Mouse (Mus musculus): ENCODE measurements around the gene Lamtor1. TPM values are rescaled to one million over a fixed set of nuclear protein-coding genes. Genes with fewer than 3 reads are reported as not detected.
A peak's percentile ranks its signal among the peaks of the same experiment; 100 is the strongest.
"Not testable (repeated sequence)": the region's sequence is repeated elsewhere in the genome, so short reads cannot be mapped to it uniquely, and the experiment has no call there.

The Lamtor1 gene
- polyA plus RNA-seq, 1 experiment, result 78.1 TPM

- peak overlapping the region; percentile 82 for H3K4me3 ChIP-seq (replicated peaks; ENCODE audit: control insufficient read depth, low read depth, low read length)
- 2% methylated on average over 8 of the region's 8 CpGs for WGBS
- TF ChIP-seq CTCF (IDR thresholded peaks at IDR 0.05; ENCODE audit: control insufficient read depth, insufficient read depth, low read length), result no peak
- TF ChIP-seq POLR2A (IDR thresholded peaks at IDR 0.05; ENCODE audit: borderline replicate concordance, control insufficient read depth, low read depth, low read length), result no peak
- H3K4me1 ChIP-seq (ENCODE audit: control insufficient read depth, insufficient read depth, low read length), result peaks cover 4% of the 10 kb centered on the region; the same call in 1 of the 2 replicates
- peak overlapping the region; percentile 99 for H3K27ac ChIP-seq (ENCODE audit: control insufficient read depth, insufficient read depth, low read depth, low read length, poor library complexity)
Measured at GRCm38 (mm10) chr7:101906696-101907095, 992 bp downstream of the Lamtor1 start.

GRCm38 (mm10) chr7:101908367-101908766 is 2.7 kb downstream of the Lamtor1 start:
- H3K4me3 ChIP-seq (replicated peaks; ENCODE audit: control insufficient read depth, low read depth, low read length), result no peak overlapping the region
- no peak for TF ChIP-seq POLR2A (IDR thresholded peaks at IDR 0.05; ENCODE audit: borderline replicate concordance, control insufficient read depth, low read depth, low read length)
- TF ChIP-seq CTCF (IDR thresholded peaks at IDR 0.05; ENCODE audit: control insufficient read depth, insufficient read depth, low read length), result no peak
- peaks cover 4% of the 10 kb centered on the region; the same call in 1 of the 2 replicates for H3K4me1 ChIP-seq (ENCODE audit: control insufficient read depth, insufficient read depth, low read length)
- 24% methylated on average over 4 of the region's 4 CpGs for WGBS
- peak overlapping the region; percentile 60 for H3K27ac ChIP-seq (ENCODE audit: control insufficient read depth, insufficient read depth, low read depth, low read length, poor library complexity)

- Histone ChIP-seq H3K4me3 (replicated peaks; ENCODE audit: control insufficient read depth, low read depth, low read length) (no peak overlapping the region), H3K27ac (ENCODE audit: control insufficient read depth, insufficient read depth, low read depth, low read length, poor library complexity) (no peak overlapping the region), H3K4me1 (ENCODE audit: control insufficient read depth, insufficient read depth, low read length) (peaks cover 4% of the 10 kb centered on the region; the same call in 1 of the 2 replicates)
- WGBS, result 88% methylated on average over 4 of the region's 4 CpGs
- TF ChIP-seq POLR2A (IDR thresholded peaks at IDR 0.05; ENCODE audit: borderline replicate concordance, control insufficient read depth, low read depth, low read length) (no peak), CTCF (IDR thresholded peaks at IDR 0.05; ENCODE audit: control insufficient read depth, insufficient read depth, low read length) (no peak)
Measured at GRCm38 (mm10) chr7:101910138-101910537, 4.4 kb downstream of the Lamtor1 start.

GRCm38 (mm10) chr7:101911982-101912381 is 6.3 kb downstream of the Lamtor1 start:
- Histone ChIP-seq H3K4me1 (ENCODE audit: control insufficient read depth, insufficient read depth, low read length) (peaks cover 2% of the 10 kb centered on the region), H3K4me3 (replicated peaks; ENCODE audit: control insufficient read depth, low read depth, low read length) (no peak overlapping the region), H3K27ac (ENCODE audit: control insufficient read depth, insufficient read depth, low read depth, low read length, poor library complexity) (no peak overlapping the region)
- TF ChIP-seq CTCF (IDR thresholded peaks at IDR 0.05; ENCODE audit: control insufficient read depth, insufficient read depth, low read length), result peak; percentile 28; the same call in 1 of the 2 replicates
- no peak for TF ChIP-seq POLR2A (IDR thresholded peaks at IDR 0.05; ENCODE audit: borderline replicate concordance, control insufficient read depth, low read depth, low read length)
- WGBS, result 80% methylated on average over 3 of the region's 3 CpGs

- Histone ChIP-seq H3K4me3 (replicated peaks; ENCODE audit: control insufficient read depth, low read depth, low read length) (no peak overlapping the region), H3K27ac (ENCODE audit: control insufficient read depth, insufficient read depth, low read depth, low read length, poor library complexity) (no peak overlapping the region), H3K4me1 (ENCODE audit: control insufficient read depth, insufficient read depth, low read length) (no peaks in the 10 kb centered on the region; the same call in 1 of the 2 replicates)
- TF ChIP-seq CTCF (IDR thresholded peaks at IDR 0.05; ENCODE audit: control insufficient read depth, insufficient read depth, low read length) (peak; percentile 76), POLR2A (IDR thresholded peaks at IDR 0.05; ENCODE audit: borderline replicate concordance, control insufficient read depth, low read depth, low read length) (no peak)
- WGBS, result 31% methylated on average over 1 of the region's 1 CpGs
Measured at GRCm38 (mm10) chr7:101918071-101918470, 12.4 kb downstream of the Lamtor1 start.

- H3K4me1 ChIP-seq (ENCODE audit: control insufficient read depth, insufficient read depth, low read length); H3K4me3 ChIP-seq (replicated peaks; ENCODE audit: control insufficient read depth, low read depth, low read length); H3K27ac ChIP-seq (ENCODE audit: control insufficient read depth, insufficient read depth, low read depth, low read length, poor library complexity): not testable (repeated sequence)
Measured at GRCm38 (mm10) chr7:101925892-101926291, 20.2 kb downstream of the Lamtor1 start.

GRCm38 (mm10) chr7:101928093-101928492 is 22.4 kb downstream of the Lamtor1 start:
- no peak for TF ChIP-seq POLR2A (IDR thresholded peaks at IDR 0.05; ENCODE audit: borderline replicate concordance, control insufficient read depth, low read depth, low read length)
- no peak for TF ChIP-seq CTCF (IDR thresholded peaks at IDR 0.05; ENCODE audit: control insufficient read depth, insufficient read depth, low read length)
- Histone ChIP-seq H3K27ac (ENCODE audit: control insufficient read depth, insufficient read depth, low read depth, low read length, poor library complexity) (no peak overlapping the region), H3K4me3 (replicated peaks; ENCODE audit: control insufficient read depth, low read depth, low read length) (no peak overlapping the region), H3K4me1 (ENCODE audit: control insufficient read depth, insufficient read depth, low read length) (no peaks in the 10 kb centered on the region)
- WGBS, result 88% methylated on average over 3 of the region's 3 CpGs

- no peak overlapping the region for H3K27ac ChIP-seq (ENCODE audit: control insufficient read depth, insufficient read depth, low read depth, low read length, poor library complexity)
- peaks cover 2% of the 10 kb centered on the region for H3K4me1 ChIP-seq (ENCODE audit: control insufficient read depth, insufficient read depth, low read length)
- no peak overlapping the region for H3K4me3 ChIP-seq (replicated peaks; ENCODE audit: control insufficient read depth, low read depth, low read length)
- TF ChIP-seq POLR2A (IDR thresholded peaks at IDR 0.05; ENCODE audit: borderline replicate concordance, control insufficient read depth, low read depth, low read length) (no peak), CTCF (IDR thresholded peaks at IDR 0.05; ENCODE audit: control insufficient read depth, insufficient read depth, low read length) (no peak)
- WGBS, result 79% methylated on average over 1 of the region's 1 CpGs
Measured at GRCm38 (mm10) chr7:101932551-101932950, 26.8 kb downstream of the Lamtor1 start.

GRCm38 (mm10) chr7:101933300-101933699 is 27.6 kb downstream of the Lamtor1 start:
- no peak for TF ChIP-seq POLR2A (IDR thresholded peaks at IDR 0.05; ENCODE audit: borderline replicate concordance, control insufficient read depth, low read depth, low read length)
- no peak for TF ChIP-seq CTCF (IDR thresholded peaks at IDR 0.05; ENCODE audit: control insufficient read depth, insufficient read depth, low read length)
- Histone ChIP-seq H3K27ac (ENCODE audit: control insufficient read depth, insufficient read depth, low read depth, low read length, poor library complexity) (peak overlapping the region; percentile 23), H3K4me1 (ENCODE audit: control insufficient read depth, insufficient read depth, low read length) (peaks cover 2% of the 10 kb centered on the region), H3K4me3 (replicated peaks; ENCODE audit: control insufficient read depth, low read depth, low read length) (peak overlapping the region; percentile 79)
- WGBS, result 2% methylated on average over 15 of the region's 15 CpGs
